Mouse (Mus musculus) c-Kit-positive CD71-negative TER-119-negative erythroid progenitor cells, embryonic 14.5 days (primary cell): ENCODE measurements around the gene Mtmr1.
"Not testable (repeated sequence)": the region's sequence is repeated elsewhere in the genome, so short reads cannot be mapped to it uniquely, and the experiment has no call there.

Experiments used
- DNase-seq: peaks from one replicate; pipeline ENCODE4 v3.0.0-alpha.2; 2013; ENCODE audit warnings: low read depth

The Mtmr1 gene

DNA sequence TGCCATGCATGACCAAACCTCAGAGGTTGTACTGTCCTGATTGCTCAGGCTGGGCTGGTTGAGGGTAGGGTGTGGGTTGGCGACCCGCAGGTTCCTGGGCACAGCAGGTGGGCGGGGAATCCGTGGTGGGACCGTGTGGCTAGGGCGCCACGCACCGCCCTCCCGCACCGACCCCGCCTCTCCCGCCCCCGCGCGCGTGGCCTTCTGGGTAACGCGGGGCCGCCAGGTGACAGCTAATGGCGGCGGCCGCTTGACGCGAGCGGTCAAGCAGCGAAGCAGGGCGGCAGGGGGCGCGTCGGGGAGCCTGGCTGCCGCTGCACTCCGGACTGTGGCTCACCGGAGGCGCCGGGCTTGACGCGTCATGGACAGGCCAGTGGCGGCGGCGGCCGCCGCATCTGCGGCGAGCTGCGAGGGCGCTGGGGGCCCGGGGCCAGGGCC is at the start of gene Mtmr1:
TSS of gene Mtmr1 (plus strand) at position 207 of the 438 bp plus-strand sequence.
- DNase-seq: peak; percentile 52

GRCm38 (mm10) chrX:71352033-71352432 is 12.5 kb upstream of the Mtmr1 start:
- DNase-seq: no peak

GRCm38 (mm10) chrX:71355331-71355730 is 9.2 kb upstream of the Mtmr1 start:
- no peak for DNase-seq

DNA sequence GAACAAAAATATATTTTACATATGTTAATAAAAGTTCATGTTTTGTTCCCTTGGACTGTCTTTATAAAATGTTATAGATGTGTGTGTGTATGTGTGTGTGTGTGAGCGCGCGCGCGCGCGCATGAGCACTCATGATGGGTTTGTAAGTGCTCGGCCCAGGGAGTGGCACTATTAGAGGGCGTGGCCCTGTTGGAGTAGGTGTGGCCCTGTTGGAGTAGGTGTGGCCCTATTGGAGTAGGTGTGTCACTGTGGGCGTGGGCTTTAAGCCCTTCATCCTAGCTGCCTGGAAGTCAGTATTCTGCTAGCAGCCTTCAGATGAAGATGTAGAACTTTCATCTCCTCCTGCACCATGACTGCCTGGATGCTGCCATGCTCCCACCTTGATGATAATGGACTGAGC is 2.8 kb upstream of the Mtmr1 start:
- DNase-seq: not testable (repeated sequence)

DNA sequence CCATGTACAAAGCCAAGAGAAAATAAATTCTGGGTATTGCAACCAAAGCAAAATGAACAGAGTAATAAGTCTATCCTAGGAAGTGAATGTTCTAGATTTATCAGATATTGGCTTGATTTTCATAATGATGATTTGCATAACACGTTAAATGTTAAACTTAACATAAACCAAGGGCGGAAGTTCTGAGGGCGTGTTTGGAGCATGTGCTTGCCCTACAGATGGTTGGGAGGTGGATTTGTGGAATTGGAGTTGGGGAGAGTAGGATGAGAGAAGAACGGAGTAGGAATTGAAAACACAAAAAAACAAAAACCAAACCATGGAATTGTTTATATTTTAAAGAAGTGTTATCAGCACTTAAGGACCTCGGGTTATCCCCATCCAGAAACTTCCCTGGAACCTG is 498 bp upstream of the Mtmr1 start:
- DNase-seq: no peak

GRCm38 (mm10) chrX:71365011-71365410 is 451 bp downstream of the Mtmr1 start:
- DNase-seq: no peak

GRCm38 (mm10) chrX:71365510-71365909 is 950 bp downstream of the Mtmr1 start:
- DNase-seq: no peak

DNA sequence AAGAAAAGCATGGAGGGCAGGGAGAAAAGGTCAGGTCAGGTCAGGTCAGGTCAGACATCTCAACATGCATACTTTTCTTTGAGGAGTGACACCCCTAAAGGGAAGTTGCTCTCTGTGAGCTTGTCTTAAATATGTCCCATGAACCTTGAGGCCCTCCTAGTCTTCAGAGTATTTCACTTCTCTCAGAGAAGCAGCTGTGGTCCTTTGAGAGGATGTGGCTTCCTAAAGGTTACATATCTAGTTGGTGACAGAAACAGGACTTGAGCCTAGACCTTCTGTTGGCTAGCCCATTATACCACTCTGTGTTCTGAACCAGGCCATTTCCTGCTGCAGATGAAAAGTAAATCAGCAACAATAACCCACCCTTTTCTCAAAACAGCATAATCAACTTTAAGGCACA is 2.4 kb downstream of the Mtmr1 start:
- DNase-seq: no peak

- DNase-seq: no peak
Measured at GRCm38 (mm10) chrX:71376781-71377180, 12.2 kb downstream of the Mtmr1 start.

GRCm38 (mm10) chrX:71378435-71378834 is 13.9 kb downstream of the Mtmr1 start:
- DNase-seq: no peak

GRCm38 (mm10) chrX:71381571-71381970 is 17.0 kb downstream of the Mtmr1 start:
- no peak for DNase-seq

DNA sequence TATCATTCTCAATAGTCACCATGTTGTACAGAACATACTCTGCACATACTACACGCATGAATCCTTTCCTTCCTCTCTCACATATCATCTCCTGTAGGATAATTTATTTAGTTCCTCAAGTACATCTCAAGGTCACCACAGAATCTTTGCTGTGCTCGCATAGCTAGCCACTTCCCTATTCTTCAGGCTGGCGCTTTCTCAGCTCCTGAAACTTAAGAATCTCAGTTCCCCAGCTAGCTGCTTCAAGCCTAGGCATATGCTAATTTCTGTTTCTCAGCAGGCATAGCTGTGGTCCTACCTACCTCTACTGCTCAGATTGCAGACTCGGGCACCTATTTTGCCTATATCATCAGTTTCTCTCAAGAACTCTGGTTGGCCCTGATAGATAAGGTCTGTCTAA is 31.8 kb downstream of the Mtmr1 start:
- no peak for DNase-seq

DNA sequence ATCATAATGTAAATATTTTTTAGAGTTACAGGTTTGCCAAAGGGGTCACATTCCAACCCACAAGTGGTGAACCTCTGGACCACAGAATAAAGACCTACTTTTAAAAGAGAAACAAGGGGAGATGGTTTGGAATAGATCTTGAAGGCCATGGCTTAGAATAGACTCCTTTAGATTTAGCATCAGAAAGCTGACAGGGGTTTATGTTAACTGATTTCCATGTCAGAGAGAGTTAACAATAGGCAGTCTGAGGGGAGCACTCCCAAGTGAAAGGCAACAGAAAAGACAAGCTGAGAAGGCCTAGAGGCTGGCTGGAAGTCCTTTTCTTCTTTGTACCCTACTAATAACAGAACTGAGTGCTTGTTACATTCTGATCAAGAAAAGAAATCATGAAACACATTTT is 41.7 kb downstream of the Mtmr1 start:
- DNase-seq: no peak

GRCm38 (mm10) chrX:71408386-71408785 is 43.8 kb downstream of the Mtmr1 start:
- DNase-seq: no peak

- no peak for DNase-seq
Measured at GRCm38 (mm10) chrX:71412776-71413175, 48.2 kb downstream of the Mtmr1 start.

- no peak for DNase-seq
Measured at GRCm38 (mm10) chrX:71413616-71414015, 49.1 kb downstream of the Mtmr1 start.

DNA sequence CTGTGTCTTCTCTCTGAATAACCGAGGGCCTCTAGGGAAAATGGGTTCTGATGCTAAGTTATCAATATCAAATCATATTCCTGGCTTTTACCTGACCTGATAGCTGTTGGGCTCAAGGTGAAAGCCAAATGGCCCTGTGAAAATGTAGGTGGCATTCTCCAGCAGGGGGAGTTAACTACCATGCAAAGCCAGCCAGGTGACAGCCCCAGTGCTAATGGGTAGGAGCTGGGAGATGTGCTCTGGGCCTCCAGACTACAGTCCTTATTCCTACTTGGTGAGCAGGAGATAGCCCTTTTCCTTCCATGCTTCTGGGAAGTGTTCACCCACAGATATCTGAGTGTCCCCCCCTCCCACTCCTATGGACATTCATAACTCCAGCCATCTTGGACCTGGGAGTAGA is 60.3 kb downstream of the Mtmr1 start:
- no peak for DNase-seq

DNA sequence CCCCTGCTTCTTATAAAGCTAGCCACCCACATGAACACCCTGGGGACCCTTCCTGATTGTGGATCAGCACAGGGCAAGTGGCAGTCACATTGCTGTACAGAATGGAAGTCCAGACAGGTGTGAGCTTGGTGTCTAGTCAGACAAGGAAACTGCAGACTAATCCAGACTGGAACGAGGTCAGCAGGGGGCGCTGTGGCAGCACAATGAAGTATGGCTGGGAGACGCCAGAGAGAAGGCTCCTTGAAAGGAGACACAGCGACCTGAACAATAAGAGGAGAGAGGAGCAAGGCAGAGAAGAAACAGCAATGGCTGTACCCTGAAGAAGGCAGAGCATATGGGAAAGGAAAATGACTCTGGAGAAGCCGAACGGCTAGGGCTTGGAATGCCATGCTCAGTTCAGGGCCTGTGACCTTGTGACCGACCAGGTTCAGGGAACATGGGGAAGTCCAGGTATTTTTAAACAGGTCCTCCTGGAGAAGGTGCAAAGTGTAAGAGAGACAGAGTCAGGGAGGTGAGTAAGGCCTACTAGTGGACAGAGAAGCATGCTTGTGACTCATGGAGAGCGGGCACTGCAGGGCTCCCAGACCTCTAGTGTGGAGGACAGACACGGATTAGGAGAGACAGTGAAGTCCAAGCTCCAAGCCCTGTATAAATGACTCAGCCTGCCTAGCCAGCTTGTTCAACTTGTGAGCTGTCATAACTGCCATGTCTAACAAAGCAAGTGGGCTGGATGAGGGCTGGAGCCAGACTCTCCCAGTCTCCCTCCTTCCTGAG is 61.4 kb downstream of the Mtmr1 start:
- peak; percentile 56 for DNase-seq

- no peak for DNase-seq
Measured at GRCm38 (mm10) chrX:71427491-71427890, 62.9 kb downstream of the Mtmr1 start.

GRCm38 (mm10) chrX:71430900-71431299 is 66.3 kb downstream of the Mtmr1 start:
- no peak for DNase-seq

DNA sequence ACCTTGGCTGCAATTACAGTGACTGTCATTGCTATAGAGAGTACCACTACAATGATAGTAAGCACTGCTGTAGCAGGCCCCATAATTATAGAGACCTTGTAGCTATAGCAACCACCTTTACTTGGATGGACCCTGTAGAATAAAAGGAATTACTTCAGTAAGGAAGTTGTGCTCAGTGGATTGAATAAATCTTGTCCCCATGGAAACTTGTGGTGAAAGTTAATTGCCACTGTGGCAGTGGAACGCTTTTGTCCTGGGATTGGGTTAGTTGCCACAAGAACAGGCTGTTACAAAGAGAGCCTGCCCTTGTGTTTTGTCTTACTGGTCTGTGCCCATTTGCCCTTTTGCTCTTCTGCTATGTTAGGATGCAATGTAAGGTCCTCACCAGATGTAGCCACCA is 69.9 kb downstream of the Mtmr1 start:
- DNase-seq: no peak

DNA sequence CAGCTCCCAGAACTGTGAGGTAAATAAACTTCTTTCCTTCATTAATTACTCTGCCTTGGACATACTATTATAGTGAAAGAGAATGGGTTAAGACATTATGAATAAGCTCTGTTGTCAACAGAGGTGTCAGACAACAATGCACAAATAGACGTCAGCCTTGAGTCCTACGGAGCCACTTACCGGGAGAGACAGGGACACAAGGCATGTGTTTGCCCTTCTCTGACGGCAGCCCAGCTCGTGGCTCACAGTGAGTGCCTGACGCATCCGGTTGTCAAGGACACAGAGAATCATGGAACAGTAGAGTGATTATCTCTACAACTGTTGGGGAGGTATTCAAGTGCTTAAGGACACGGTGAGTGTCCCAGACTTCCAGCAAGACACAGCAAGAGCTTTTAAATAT is 70.3 kb downstream of the Mtmr1 start:
- no peak for DNase-seq

GRCm38 (mm10) chrX:71435542-71435941 is 71.0 kb downstream of the Mtmr1 start:
- no peak for DNase-seq

DNA sequence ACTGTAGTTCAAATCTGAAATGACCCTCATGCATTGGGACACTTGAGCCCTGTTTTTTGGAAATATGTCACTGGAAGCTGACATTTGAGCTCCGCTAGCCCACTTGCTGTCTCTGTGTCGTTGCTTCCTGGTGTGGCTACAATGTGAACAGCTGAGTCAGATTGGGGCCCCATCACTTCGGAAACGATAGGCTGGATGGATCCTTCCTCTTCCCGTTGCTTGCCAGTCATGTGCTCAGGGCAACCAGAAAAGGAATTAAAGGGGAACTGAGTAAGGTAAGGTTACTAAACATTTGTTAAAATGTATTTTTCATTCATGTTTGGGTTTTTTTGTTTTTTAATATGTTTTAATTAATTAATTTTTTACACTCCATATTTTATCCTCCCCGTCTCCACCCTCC is 74.9 kb downstream of the Mtmr1 start:
- DNase-seq: no peak
